Mouse (Mus musculus): ENCODE results near the gene Map1b. TPM values are rescaled to one million over a fixed set of nuclear protein-coding genes. Genes with fewer than 3 reads are reported as not detected.
A peak's percentile ranks its signal among the peaks of the same experiment; 100 is the strongest.

Gene Map1b
- total RNA-seq, 4 experiments from 2014 or later: 6.1 to 10.2 (median 8.4) TPM

- DNase-seq (ENCODE audit: low spot score in 2 of 2): no peak
These were observed 68.1 kb downstream of the Map1b start for GRCm38 (mm10) chr13:99448278-99448677.

DNA sequence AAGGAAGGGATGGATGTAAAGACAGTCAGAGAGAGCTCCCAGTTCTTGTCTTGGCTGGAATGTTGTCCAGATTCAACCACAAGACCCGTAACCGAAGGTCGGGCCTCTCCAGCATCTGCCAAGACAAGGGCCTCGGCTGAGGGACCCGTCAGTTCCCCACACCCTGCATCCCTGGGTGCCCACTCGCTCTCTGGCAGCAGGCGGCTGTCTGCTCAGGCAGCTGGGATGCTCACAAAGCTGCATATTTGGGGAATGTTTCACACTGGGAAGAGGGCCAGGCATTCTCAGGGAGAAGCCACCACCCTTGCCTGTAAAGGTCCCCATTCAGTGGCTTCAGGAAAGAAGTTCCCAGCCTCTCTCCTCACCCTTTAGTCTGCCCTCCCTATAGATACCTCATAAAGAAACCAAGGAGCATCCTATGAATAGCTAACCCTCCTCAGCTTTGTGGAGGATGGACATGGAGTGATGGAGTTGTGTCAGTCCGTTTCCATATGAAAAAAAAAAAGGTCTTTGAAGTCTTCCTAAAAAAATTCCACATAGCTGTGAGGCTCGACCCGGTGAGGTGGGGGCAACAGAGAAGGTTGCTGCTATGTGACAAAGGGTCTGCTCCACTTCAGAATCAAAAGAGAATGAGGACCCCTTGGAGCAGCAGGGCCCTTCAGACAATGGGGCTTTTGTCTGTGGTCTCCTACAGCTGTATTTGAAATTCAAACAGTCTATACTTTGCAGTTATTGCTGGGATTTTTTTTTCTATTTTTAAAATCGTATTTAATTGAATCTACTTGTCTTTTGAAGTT is 68.7 kb downstream of the Map1b start:
- peak; percentile 34 to 38 for DNase-seq (ENCODE audit: low spot score in 2 of 2)

- DNase-seq (ENCODE audit: low spot score in 2 of 2): no peak
These were observed 69.3 kb downstream of the Map1b start for GRCm38 (mm10) chr13:99447002-99447401.

DNA sequence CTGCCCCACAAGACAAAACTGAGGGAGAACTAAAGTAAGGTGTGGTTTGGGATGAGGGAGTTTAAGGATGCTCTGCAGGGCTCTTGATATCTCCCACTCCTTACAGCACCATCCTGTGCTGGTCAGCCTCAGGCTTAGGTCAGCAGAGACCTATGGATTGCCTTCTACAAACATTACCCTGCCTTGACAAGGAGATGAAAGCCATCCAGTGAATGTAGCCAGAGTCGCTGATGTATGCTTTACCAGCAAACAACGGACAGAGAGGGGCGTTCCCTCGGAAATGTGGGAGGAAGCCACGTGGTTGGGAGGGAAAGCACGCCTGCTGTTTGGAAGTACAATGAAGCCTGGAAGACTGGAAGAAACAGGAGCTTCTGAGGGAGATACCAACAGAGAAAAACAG is 71.5 kb downstream of the Map1b start:
- no peak for DNase-seq (ENCODE audit: low spot score in 2 of 2)

DNA sequence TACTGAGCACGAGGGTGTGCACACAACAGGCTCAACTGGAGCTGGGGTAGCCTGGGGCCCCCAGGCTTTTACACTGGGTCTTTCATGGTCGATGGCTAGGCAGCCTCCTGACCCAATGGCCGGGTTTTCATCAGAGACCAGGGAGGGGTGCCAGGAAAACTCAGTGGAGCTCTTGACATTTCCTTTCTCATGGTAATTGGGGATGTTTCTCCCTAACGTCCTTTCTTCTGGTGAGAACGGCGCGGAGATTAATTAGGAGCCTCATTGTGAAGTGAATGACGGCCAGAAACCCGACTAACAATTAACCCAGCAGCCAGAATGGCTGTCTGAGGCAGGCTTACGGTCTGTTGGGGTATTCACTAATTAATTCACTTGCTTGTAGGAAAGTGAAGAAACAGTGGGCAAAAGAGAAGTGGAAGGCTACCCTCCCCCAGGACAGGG is 71.9 kb downstream of the Map1b start:
- no peak for DNase-seq (ENCODE audit: low spot score in 2 of 2)

DNA sequence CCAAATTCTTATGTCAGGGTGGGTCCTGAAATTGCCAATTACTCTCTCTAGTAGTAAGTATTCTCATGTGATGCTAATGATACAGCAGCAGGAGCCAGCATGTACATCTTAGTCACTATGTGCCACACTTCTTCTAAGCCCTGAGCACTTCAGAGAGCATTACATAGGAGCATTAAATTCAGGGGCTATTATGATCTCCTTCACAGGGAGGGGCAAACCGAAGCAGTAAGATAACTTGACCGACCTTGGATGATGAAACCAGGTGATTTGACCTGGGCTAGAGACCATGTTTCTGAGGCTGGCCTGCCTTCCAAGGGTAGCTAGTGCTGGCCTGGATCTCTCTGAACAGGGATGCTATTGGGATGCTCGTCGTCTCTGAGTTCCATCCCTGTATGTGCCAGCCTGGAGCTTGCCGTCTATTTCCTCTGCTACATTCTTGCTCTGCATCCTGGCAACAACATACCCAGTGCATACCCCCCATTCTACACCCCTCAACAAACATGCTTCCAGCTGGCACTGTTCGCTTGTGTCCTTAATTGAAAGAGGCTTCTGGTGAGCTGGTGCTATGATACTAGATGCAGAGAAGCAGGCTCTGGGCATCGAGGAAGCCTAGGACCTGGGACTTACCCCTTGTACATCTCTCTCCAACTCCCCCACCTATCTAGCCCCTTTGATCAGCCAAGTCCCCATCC is 72.7 kb downstream of the Map1b start:
- no peak for DNase-seq (ENCODE audit: low spot score in 2 of 2)

- no peak for DNase-seq (ENCODE audit: low spot score in 2 of 2)
These were observed 73.7 kb downstream of the Map1b start for GRCm38 (mm10) chr13:99442434-99443249.

DNA sequence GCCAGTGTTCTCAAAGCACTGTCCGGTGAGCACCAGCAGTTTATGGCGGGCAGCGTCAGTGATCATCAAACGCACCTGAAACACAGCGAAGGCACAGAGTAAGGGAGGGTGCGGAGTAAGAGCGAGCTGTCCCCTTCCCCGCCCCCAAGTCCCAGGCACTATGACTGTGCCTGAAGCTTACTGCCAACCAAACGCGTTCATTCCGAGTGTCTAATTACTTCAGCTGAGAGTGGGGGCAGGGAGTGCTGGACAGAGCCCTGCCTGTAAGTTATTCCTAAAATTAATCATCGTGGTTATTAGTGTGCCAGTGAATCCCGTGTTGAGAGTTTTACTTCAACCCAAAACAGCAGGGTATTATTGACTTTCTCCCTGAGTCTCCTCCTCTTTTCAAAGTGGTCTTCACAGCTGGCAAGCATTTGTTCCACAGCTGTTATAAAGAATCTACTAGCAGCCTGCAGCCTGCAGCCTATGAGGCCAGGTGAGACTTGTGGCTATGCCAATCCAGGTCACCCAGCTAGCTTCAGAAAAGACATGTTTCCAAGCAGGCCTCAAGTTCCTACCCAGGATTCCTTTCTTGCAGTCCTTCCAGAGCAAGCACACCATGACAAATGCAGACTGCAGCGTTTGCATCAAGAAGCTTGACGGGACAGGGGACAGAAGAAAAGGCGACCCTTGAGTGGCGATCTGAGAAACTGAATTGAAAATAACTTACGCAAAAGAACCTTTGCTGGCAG is 74.5 kb downstream of the Map1b start:
- DNase-seq (ENCODE audit: low spot score in 2 of 2): peak; percentile 43 to 52

DNA sequence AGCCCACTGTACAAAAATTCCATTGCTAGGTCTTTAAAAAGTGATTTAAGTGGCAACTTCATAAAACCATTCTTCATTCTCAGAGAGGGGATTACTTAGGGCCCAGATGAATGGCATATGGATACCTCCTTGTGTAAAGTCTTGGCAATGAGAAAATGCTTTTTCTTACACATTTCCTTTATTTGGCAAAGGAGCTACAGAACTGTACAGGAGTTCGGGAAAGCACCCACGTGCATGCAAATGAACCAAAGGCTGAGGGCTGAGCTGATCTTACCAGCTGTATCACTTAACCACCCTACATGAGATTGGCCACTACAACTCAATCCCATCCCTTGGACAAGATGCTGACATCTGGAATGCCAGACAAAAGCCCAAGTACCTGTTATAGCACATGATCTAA is 76.1 kb downstream of the Map1b start:
- no peak for DNase-seq (ENCODE audit: low spot score in 2 of 2)

DNA sequence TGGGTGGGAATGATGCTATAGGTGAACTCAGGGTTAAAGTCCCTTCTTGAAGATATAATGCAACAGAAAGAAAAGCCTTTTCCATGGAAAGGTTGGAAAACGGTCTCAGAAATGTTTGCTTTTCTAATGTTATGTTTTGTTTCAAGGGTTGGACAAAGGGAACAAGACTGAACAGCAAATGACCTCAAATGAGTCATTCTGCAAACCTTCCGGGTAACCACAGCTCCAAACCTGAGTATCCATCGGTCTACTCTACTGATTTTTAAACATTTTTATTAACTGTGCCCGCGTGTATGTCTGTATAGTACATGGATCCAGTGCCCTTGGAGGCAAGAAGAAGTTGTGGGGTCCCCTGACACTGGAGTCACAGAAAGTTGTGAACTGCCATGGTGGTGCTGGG is 77.0 kb downstream of the Map1b start:
- DNase-seq (ENCODE audit: low spot score in 2 of 2): no peak

- no peak for DNase-seq (ENCODE audit: low spot score in 2 of 2)
These were observed 79.3 kb downstream of the Map1b start for GRCm38 (mm10) chr13:99437051-99437450.

GRCm38 (mm10) chr13:99434494-99434893 is 81.8 kb downstream of the Map1b start:
- DNase-seq (ENCODE audit: low spot score in 2 of 2): no peak

- DNase-seq (ENCODE audit: low spot score in 2 of 2): no peak
These were observed 83.0 kb downstream of the Map1b start for GRCm38 (mm10) chr13:99433068-99434008.

DNA sequence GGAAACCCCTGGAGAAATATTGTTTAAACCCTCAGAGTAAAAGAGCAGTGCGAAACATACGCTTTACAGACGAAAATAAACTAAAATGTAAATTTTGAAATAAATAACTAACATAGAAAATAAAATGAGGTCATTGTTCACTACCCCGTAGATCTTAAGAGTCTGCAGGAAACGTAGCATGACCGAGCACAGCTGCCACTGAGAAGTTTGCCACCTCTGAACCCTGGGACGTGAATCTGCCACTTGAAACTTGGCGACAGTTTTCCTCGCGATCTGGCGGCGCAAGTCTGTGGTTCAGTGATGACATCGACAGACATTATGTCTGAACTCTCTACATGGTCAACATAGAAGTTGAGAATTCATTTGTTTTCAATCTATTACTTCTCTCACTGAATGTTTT is 92.8 kb downstream of the Map1b start:
- no peak for DNase-seq (ENCODE audit: low spot score in 2 of 2)

- no peak for DNase-seq (ENCODE audit: low spot score in 2 of 2)
These were observed 99.7 kb downstream of the Map1b start for GRCm38 (mm10) chr13:99416601-99417000.

DNA sequence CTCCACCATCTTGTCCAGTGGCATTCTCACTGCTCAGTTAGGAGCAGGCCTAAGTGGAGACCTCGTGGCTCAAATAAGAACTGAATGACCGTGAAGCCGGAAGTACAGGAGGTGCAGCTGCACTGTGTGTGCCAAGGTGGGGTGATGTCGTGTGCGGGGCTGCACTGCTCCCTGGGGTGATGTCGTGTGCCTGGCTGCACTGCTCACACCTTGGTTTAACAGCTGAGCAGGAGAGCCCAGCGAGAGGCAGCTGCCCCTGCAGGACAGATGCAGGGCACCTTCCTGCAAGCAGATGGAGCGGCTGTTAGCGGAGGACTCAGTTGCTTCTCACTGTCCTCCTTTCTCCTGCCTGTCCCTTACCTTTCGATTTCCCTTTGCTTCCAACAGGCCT is 102.0 kb downstream of the Map1b start:
- no peak for DNase-seq (ENCODE audit: low spot score in 2 of 2)

- DNase-seq (ENCODE audit: low spot score in 2 of 2): no peak
These were observed 102.6 kb downstream of the Map1b start for GRCm38 (mm10) chr13:99413481-99414351.

- DNase-seq (ENCODE audit: low spot score in 2 of 2): peak in 1 of 2 experiments; percentile 17
These were observed 103.8 kb downstream of the Map1b start for GRCm38 (mm10) chr13:99412477-99413080.

GRCm38 (mm10) chr13:99411761-99412160 is 104.6 kb downstream of the Map1b start:
- no peak for DNase-seq (ENCODE audit: low spot score in 2 of 2)

Measured in gastrocnemius, adult 8-10 months (tissue).